Mouse (Mus musculus) G1E-ER4 (cell line): ENCODE results near the gene Hsd17b2. TPM values are rescaled to one million over a fixed set of nuclear protein-coding genes. Genes with fewer than 3 reads are reported as not detected.

ENCODE experiments used
- GATA1 ChIP-seq: IDR thresholded peaks from one replicate; pipeline ENCODE4 v1.8.0; 2012; ENCODE audit warnings: low read length, inconsistent platforms
- polyA plus RNA-seq: library from polyadenylated mRNA; stranded (reverse); fragments of >175 nt; gene quantifications from 2 replicates; pipeline ENCODE4 v1.2.3, GENCODE M21; 2012

The Hsd17b2 gene
- polyA plus RNA-seq, 1 experiment = not detected

DNA sequence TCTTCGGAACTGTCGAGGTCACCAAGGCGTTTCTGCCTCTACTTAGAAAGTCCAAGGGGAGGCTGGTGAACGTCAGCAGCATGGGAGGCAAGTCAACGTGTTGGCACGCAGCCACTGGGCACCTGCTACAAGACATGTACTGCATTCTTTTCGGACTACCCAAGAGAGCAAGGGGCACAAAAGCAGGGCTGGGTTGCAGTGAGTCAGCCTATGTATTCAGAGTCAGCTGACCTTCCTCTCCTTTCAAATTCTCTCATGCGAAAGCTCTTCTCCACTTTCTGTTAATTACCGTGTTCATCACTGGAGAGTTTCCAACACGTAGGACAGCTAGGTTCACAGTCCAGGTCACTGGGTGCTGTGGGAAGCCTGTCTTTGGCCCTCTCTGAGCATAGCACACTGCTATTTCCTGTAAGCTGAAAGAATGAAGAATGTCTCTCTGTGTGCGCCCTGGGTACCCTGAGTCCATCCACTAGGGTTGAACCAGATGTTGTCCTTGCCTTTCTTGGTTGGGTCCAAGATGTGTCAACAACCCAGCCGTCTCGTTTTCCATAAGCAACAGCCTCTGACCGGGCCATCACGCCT lies 40.8 kb downstream of the Hsd17b2 start:
- TF ChIP-seq GATA1 = no peak

DNA sequence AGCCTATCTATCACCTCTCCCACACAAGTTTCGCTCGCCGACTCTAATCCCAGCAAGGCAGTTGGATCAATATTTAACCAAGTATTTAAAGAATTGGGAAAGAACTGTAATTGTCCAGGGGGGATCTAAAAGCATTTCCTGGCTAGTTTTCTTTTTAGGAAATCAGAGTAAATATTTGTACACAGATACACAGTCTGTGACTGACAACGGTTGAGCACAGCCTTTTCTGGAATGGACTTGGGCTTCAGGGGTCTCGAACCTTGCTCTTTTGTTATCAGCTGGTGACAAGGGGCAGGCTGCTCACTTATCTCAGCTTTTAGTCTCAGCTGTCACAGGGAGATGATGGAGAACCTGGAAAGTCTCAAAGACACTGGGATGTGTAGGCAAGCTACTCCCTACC lies 44.9 kb downstream of the Hsd17b2 start:
- no peak for TF ChIP-seq GATA1

DNA sequence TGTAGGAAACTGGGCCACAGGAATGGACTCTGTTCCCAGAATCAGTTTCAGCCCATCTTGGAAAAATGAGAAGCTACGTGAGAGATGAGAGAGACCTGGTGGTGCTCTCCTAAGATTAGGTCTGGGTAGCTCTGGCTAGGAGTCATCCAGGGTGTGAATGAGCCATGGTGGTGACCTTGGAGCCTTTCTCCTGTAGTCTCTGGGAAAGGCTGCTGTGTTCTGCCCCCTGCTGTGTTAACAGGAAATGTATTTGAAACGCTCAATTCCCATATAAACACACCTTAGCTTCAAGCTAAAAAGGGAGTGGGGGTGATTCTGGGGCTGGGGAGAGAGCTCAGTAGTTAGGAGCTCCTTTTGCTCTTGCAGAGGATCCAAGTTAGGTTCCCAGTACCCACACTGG lies 45.7 kb downstream of the Hsd17b2 start:
- TF ChIP-seq GATA1 = no peak

DNA sequence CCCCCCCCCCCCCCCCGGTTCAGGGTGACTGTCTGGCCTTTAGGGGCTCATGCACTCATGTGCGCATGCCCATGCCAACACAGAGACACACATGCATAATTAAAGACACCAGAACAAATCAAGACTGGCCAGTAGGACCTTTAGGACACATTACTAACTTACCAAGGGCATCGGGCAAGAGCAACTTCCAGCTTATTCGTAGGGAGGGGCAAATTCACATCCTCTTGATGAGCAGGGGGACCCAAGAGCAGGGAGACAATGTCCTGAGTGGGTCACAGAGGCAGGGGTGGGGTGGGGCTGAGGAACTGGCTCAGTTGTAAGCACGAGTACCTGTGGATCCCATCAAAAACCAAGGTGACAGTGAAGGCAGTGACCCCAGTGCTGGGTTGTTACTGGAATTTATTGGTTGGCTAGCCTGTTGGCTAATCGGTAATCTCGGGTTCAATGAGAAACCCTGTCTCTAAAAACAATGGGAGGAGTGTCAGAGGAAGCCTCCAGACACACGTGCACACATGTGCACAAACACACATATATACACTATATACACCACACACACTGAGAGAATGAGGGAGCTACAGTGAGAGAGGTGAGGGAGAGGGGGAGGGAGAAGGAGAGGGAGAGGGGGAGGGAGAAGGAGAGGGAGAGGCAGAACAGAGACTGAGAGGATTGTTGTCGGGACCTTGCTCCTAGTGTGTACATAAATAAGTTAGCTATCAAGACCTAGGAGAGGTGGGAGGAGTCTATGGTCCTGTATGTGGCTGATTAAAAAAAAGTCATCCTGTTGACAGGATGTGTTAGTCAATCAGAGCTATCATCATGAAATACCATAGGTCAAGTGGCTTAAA lies 46.4 kb downstream of the Hsd17b2 start:
- no peak for TF ChIP-seq GATA1

DNA sequence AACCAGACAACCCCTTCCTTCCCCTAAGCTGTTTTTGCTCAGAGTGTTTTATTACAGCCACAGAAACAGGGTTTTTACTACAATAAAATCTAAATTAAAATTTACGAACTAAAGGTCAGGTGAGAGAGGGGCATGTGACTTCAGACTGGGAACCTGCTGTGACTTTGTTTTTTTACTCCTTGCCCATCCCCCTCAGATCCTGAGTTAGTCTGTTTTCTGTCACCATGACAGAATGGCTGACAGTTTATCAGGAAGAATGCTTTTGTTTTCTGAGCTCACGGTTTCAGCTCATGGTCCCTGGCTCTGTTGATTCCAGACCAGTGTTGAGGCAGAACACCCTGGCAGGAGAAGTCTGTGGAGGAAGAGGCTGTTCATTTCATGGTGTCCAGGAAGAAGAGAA lies 47.7 kb downstream of the Hsd17b2 start:
- no peak for TF ChIP-seq GATA1

DNA sequence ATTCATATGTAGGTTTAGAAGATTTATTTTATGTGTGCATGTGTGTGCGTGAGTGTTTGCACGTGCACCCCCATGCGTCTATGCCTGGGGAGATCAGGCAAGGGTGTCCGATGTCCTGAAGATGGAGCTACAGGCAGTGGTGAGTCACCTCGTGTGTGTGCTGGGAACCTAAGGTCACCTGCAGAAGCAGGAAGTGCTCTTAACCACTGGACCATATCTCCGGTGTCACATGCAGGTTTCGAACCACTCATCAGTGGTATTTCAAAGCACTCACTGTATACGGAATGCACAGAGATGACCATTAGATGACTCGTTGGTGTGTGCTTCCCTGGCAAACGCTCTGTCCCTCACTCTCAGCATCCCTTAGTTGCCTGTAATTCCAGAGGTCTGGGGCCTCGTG lies 56.2 kb downstream of the Hsd17b2 start:
- TF ChIP-seq GATA1 = no peak

DNA sequence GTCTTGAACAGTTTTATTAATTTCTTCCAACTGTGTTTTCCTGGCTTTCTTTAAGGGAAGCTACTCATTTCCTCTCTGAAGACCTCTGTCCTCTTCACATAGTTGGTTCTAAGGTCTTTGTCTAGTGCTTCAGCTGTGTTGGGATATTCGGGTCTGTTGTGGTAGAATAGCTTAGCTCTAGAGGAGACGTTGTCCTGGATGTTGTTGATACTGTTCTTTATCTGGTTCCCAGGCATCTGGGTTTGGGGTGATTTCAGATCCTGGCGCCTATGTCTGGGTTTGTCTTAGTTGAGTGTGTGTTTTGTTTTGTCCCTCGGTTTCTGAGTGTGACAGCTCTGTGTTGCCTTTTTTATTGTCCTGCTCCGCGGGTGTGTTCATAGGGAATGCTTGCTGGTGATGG lies 61.1 kb downstream of the Hsd17b2 start:
- no peak for TF ChIP-seq GATA1

DNA sequence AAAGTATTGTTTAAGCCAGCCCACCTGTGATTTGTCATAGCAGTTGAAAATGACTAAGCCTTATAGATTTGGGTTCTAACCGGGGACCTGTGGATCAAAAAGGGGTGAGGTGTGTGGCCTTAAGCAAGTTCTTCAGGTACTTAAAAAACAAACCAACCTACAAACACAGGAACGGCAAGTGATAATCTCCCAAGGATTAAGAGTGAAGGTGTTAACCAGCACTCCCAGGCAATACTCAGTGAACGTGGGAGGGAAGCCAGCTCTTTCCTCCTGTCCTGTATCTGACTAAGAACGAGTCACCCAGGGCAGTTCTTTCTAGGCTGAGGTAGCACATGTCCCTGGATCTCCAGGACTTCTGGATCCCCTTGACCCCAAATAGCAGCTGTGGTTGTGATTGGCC lies 62.9 kb downstream of the Hsd17b2 start:
- TF ChIP-seq GATA1 = no peak

DNA sequence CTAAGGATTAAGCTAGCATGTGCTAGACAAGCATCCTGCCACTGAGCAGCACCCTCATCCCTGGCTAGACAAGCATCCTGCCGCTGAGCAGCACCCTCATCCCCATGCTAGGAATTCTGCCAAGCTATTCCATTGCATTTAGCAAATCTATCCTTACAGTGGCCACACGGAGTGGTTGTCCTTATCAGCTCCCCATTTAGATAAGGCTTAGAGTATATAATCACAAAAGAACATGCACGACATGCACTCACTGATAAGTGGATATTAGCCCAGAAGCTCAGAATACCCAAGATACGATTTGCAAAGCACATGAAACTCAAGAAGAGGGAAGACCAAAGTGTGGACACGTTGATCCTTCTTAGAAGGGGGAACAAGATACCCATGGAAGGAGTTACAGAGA lies 64.2 kb downstream of the Hsd17b2 start:
- no peak for TF ChIP-seq GATA1

DNA sequence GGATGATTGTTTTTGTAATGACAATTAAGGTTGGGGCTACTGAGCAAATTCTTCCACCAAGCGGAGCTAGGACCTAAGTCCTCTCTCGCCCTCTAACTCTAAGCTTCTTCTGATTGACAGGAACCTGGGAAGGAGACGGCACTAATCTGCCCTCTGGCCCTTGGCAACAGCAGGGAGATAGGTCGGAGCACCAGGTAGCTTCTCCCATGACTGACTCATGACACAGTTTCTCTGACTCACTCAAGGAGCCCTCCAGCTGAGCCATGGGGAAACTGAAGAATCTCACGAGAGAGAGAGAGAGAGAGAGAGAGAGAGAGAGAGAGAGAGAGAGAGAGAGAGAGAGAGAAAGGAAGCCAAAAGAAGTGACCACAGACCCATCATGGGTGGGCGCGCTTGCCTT lies 67.3 kb downstream of the Hsd17b2 start:
- no peak for TF ChIP-seq GATA1

DNA sequence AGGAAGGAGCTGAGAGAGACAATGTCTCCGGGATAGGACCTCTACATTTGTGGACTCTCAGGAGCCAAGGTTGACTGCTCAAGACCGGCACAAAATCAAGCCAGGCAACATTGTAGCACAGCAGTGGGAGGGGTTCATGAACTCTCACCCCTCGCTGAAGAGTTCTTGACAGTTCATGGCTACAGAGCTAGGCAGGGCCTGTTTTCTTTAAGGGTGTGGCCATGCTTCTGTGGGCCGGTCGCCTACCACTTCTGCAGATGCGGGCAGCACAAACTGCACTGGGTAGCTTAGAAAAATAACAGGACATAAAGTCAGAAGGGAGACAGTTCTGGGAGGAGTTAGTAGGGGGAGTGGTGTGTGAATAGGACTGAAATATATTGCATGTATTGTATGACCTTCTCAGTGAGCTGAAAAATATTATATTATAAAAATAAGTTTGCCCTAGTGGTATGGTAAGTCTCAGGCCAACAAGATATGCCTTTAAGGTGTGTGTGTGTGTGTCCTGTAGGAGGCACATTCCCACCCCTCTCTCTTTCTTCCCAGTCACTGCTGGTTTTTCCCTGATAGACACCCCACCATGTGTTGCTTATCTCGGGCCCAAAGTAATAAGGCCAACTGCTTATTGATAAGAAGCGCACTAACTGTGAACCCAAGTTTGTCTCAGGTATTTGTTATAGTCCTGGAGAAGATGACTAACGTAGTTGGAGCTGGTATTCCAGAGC lies 69.6 kb downstream of the Hsd17b2 start:
- no peak for TF ChIP-seq GATA1

DNA sequence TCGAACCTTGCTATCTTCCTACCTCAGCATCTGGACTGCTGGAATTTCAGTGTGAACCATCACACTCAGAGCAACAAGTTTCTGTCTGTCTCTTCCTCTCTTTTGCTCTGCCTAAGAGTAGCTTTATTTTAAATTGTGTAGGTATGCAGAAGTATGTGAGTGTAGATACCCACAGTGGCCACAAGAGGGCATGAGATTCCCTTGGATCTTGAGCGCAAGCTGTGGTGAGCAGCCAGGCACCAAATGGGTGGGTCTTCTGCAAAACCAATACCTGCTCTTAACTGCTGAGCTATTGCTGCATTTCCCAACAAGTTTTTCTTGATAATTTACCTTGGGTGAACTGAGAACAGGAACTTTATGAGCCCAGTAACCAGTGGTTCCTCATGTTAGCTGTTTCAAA lies 70.4 kb downstream of the Hsd17b2 start:
- no peak for TF ChIP-seq GATA1

DNA sequence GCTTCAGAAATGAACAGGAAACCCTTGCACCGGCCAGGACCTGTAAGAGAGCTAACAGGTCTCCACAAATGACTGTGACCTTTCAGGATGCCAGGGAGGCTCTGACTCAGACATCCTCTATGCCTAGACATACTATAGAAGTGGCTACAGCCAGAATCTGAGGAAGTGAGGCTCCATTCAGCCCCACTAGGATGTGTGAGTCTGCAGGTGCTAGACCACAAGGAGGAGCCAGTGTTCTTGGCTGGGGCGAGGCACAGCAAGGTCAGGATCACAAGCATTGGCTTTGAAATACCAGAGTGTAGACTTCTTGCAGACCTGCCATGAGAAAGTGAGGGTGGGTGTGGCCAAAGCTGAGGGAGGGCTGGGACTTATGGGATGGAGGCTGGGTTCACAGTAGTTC lies 70.9 kb downstream of the Hsd17b2 start:
- TF ChIP-seq GATA1 = no peak

DNA sequence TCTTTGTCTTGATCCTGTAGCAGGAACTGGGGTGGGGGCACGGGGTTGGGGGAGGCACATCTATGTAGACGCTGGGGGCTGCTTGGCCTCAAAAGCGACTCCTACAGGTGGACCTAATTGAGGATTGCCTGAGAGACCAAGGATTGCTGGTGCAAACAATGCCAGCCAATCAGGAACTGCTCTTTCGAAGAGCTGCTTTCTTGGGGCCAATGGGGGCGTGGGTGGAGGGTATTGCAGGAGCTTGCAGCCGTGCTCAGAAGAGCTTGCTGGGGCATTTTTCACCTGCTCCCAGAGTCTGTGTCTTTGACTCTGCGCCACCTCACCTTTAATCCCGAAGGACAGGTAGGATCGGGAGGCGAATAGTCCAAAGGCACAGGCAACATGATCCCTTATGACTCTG lies 73.9 kb downstream of the Hsd17b2 start:
- no peak for TF ChIP-seq GATA1

DNA sequence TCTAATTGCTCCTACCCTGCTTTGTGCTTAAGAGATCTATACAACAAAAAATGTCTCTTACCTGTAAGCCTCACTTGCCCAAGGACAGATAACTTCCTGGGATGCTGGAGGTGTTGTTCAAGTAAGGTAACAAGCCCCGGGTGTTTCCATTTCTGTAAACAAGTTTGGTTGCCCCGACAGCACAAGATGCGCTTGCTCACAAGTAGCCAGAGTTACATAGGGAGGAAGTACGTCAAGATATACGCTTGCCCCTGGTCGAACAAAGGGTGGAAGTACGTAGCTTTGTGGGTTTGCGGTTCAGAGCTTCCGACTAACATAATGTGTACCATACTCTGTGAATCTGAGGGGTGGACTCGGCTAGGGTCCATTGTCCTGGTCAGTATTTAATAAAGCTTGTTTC lies 74.4 kb downstream of the Hsd17b2 start:
- no peak for TF ChIP-seq GATA1

DNA sequence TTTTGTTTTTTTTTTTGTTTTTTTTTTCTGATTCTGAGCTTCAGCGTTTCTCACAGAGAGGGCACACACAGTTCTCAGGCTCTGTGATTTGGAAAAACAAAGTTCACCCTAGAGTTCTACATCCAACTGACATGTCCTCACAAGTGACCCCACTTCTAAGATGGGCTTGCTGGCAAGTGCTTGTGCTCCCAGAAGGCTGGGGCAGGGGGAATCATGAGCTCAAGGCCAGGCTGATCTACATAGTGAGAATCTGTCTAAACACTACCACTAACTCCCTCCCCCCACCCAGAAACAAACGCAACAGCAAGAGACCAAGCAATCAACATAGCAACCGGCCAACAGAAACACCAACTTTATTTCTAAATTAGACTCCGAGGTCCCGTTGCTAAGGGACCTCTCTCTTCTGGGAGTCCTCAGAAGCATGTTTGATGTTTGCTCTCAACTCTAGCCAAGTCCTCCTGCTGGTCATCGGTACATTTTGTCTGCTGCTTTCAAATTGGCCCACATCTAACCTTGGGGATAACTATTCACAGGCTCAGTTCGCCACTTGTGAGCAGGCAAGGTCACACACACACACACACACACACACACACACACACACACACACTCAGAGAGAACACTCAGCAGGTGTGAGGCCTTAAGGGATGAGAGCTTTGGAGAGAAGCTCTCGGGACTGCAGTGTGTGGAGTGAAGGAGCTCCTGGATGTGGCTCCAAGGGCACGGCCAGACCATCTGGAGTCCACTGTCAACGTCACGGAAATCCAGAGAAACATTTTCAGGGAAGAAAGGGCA lies 77.0 kb downstream of the Hsd17b2 start:
- no peak for TF ChIP-seq GATA1
